Mouse (Mus musculus): ENCODE measurements around the gene Pdrg1. TPM values are rescaled to one million over a fixed set of nuclear protein-coding genes. Genes with fewer than 3 reads are reported as not detected.

Gene Pdrg1
- total RNA-seq, 4 experiments from 2014 or later, result 207 to 252 (median 221) TPM

Other genes starting within 250 kb of the Pdrg1 start
- 10 to 100 TPM; 58.5 to 74.6 (median 72.0) TPM for gene Bcl2l1, start 183.7 kb downstream of the Pdrg1 start, total RNA-seq (2022)
- gene Tpx2, start 167.5 kb downstream of the Pdrg1 start, total RNA-seq (2022), result 1 to 10 TPM; 1.9 to 2.1 (median 1.9) TPM
- under 1 TPM in 1 of 4 experiments, not detected in 3; 0.10 TPM for gene Mylk2, start 104.1 kb downstream of the Pdrg1 start, total RNA-seq (2022)
- gene Foxs1, start 82.2 kb downstream of the Pdrg1 start, total RNA-seq (2022), result 1 to 10 TPM; 2.0 to 3.5 (median 2.2) TPM
- 1 to 10 TPM; 4.4 to 10.0 (median 5.6) TPM for gene Dusp15, start 63.7 kb downstream of the Pdrg1 start, total RNA-seq (2022)
- gene Ttll9, start 52.9 kb downstream of the Pdrg1 start, total RNA-seq (2022), result under 1 TPM; 0.42 to 0.83 (median 0.46) TPM
- gene Xkr7, start 16.4 kb upstream of the Pdrg1 start, total RNA-seq (2022), result 1 to 10 TPM; 1.2 to 2.3 (median 1.7) TPM
- 10 to 100 TPM in 3 of 4 experiments, 1 to 10 TPM in 1; 9.0 to 19.5 (median 14.7) TPM for gene Ccm2l, start 50.5 kb upstream of the Pdrg1 start, total RNA-seq (2022)
- 1 to 10 TPM; 3.3 to 5.5 (median 4.5) TPM for gene Hck, start 93.0 kb upstream of the Pdrg1 start, total RNA-seq (2022)
- 100 to 1,000 TPM in 3 of 4 experiments, 10 to 100 TPM in 1; 96.3 to 115 (median 112) TPM for gene Tm9sf4, start 145.9 kb upstream of the Pdrg1 start, total RNA-seq (2022)
- gene Tspyl3, start 210.0 kb upstream of the Pdrg1 start, total RNA-seq (2022), result 1 to 10 TPM; 3.5 to 5.0 (median 3.9) TPM
- gene Plagl2, start 226.0 kb upstream of the Pdrg1 start, total RNA-seq (2022), result 10 to 100 TPM in 2 of 4 experiments, 1 to 10 TPM in 2; 9.0 to 14.0 (median 11.6) TPM
- gene Pofut1, start 226.1 kb upstream of the Pdrg1 start, total RNA-seq (2022), result 10 to 100 TPM; 74.6 to 88.0 (median 79.3) TPM

Measured in adrenal gland, adult 8-10 months (tissue).